Mouse (Mus musculus) limb, embryonic 14.5 days (tissue): ENCODE results near the gene Ccnl1. TPM values are rescaled to one million over a fixed set of nuclear protein-coding genes. Genes with fewer than 3 reads are reported as not detected.

ENCODE experiments used
- ATAC-seq: fragments of 200-750 bp; cut with Nextera tagmentation; 2 replicates; pipeline ENCODE4 v1.8.0; 2017; ENCODE audit warnings: low read depth, moderate number of reproducible peaks, moderate TSS enrichment; ENCODE audit not compliant: low FRiP score
- DNase-seq: peaks from one replicate; pipeline ENCODE4 v3.0.0-alpha.2; 2015; ENCODE audit warnings: low spot score
- H3K27ac ChIP-seq: fragments of 300-500 bp; sonication (generic); replicated peaks from 2 replicates; pipeline ENCODE4 v1.5.1; 2014; ENCODE audit warnings: low read depth, mild to moderate bottlenecking, low read length, moderate library complexity, mixed read lengths
- H3K27me3 ChIP-seq: fragments of 300-500 bp; sonication (generic); 2 replicates; pipeline ENCODE4 v1.6.1; 2014; ENCODE audit warnings: low read length, mixed read lengths; ENCODE audit not compliant: control insufficient read depth, insufficient read depth
- H3K36me3 ChIP-seq: fragments of 300-500 bp; sonication (generic); 2 replicates; pipeline ENCODE4 v1.6.1; 2014; ENCODE audit warnings: mild to moderate bottlenecking, low read length, moderate library complexity, mixed read lengths; ENCODE audit not compliant: control insufficient read depth, insufficient read depth
- H3K4me1 ChIP-seq: fragments of 300-500 bp; sonication (generic); 2 replicates; pipeline ENCODE4 v1.6.1; 2014; ENCODE audit warnings: antibody characterized with exemption, low read length, mixed read lengths; ENCODE audit not compliant: control insufficient read depth, insufficient read depth
- H3K4me2 ChIP-seq: fragments of 300-500 bp; sonication (generic); replicated peaks from 2 replicates; pipeline ENCODE4 v1.6.1; 2014; ENCODE audit warnings: low read depth, mild to moderate bottlenecking, low read length, moderate library complexity; ENCODE audit not compliant: severe bottlenecking
- H3K4me3 ChIP-seq: fragments of 300-500 bp; sonication (generic); replicated peaks from 2 replicates; pipeline ENCODE4 v1.5.1; 2014; ENCODE audit warnings: low read length
- H3K9ac ChIP-seq: fragments of 300-500 bp; sonication (generic); 2 replicates; pipeline ENCODE4 v1.6.1; 2014; ENCODE audit warnings: mild to moderate bottlenecking, low read depth, low read length, moderate library complexity; ENCODE audit not compliant: severe bottlenecking
- H3K9me3 ChIP-seq: fragments of 300-500 bp; sonication (generic); 2 replicates; pipeline ENCODE4 v1.6.1; 2016; ENCODE audit warnings: low read length; ENCODE audit not compliant: control insufficient read depth
- POLR2A ChIP-seq: fragments of 200-500 bp; IDR thresholded peaks from 2 replicates; pipeline ENCODE4 v1.8.0; 2012; ENCODE audit warnings: inconsistent platforms, mild to moderate bottlenecking, moderate library complexity, borderline replicate concordance; ENCODE audit not compliant: insufficient read depth, insufficient read length; ENCODE audit errors: extremely low read depth
- WGBS: fragments of 180-500 bp; shearing (Covaris S2); extraction: QIAGEN DNeasy Blood & Tissue Kit; methylation state at CpG from one replicate; pipeline ENCODE4 v1.1.7; 2014; 5-methylcytosine and 5-hydroxymethylcytosine counted together
- polyA plus RNA-seq, 2 experiments: library from polyadenylated mRNA; depleted of rRNA in 1 of 2; stranded (reverse) in 1 of 2; unstranded in 1 of 2; fragments of >200 nt; fragmentation: Nextera tagmentation in 1 of 2; extraction: Ambion mirVana in 1 of 2; gene quantifications; 2 replicates each; pipeline versions ENCODE4 v1.2.1 to v1.2.3; 2012 to 2014

Gene Ccnl1
- polyA plus RNA-seq, 2 experiments, result 127 to 137 TPM

- TF ChIP-seq POLR2A, result no peak
- Histone ChIP-seq H3K36me3 (no peaks in the 10 kb centered on the region), H3K27me3 (no peaks in the 10 kb centered on the region), H3K4me3 (no peak overlapping the region), H3K27ac (no peak overlapping the region), H3K4me2 (no peak overlapping the region), H3K9ac (no peak overlapping the region), H3K4me1 (peaks cover 7% of the 10 kb centered on the region; the same call in 1 of the 2 replicates), H3K9me3 (no peaks in the 10 kb centered on the region)
- 82% methylated on average over 7 of the region's 7 CpGs for WGBS
- ATAC-seq (no peak), DNase-seq (no peak)
These were observed 26.5 kb downstream of the Ccnl1 start for GRCm38 (mm10) chr3:65931542-65931941.

DNA sequence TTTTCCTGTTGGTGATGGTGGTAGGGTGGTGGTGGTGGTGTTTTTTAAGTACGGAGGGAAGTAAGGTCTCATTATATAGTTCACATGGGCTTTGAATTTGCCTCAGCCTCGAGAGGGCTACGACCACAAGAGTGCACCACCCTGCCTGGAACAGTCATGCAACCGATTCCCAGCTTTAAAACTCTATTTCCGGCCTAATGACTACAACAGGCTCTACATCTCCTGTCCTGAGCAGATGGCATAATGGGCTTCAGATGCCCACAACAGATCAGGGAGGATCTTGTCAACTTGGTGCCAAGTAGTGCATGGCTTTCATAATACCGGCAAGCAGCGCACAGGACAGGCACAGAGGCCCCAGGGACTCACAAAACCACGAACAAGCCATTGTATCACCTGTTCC lies 27.4 kb downstream of the Ccnl1 start:
- Histone ChIP-seq H3K4me1 (peaks cover 7% of the 10 kb centered on the region; the same call in 1 of the 2 replicates), H3K9ac (no peak overlapping the region), H3K4me2 (no peak overlapping the region), H3K9me3 (no peaks in the 10 kb centered on the region), H3K4me3 (no peak overlapping the region), H3K27me3 (no peaks in the 10 kb centered on the region), H3K27ac (no peak overlapping the region), H3K36me3 (no peaks in the 10 kb centered on the region)
- no peak for ATAC-seq
- 38% methylated on average over 8 of the region's 8 CpGs for WGBS
- no peak for TF ChIP-seq POLR2A
- DNase-seq, result no peak

DNA sequence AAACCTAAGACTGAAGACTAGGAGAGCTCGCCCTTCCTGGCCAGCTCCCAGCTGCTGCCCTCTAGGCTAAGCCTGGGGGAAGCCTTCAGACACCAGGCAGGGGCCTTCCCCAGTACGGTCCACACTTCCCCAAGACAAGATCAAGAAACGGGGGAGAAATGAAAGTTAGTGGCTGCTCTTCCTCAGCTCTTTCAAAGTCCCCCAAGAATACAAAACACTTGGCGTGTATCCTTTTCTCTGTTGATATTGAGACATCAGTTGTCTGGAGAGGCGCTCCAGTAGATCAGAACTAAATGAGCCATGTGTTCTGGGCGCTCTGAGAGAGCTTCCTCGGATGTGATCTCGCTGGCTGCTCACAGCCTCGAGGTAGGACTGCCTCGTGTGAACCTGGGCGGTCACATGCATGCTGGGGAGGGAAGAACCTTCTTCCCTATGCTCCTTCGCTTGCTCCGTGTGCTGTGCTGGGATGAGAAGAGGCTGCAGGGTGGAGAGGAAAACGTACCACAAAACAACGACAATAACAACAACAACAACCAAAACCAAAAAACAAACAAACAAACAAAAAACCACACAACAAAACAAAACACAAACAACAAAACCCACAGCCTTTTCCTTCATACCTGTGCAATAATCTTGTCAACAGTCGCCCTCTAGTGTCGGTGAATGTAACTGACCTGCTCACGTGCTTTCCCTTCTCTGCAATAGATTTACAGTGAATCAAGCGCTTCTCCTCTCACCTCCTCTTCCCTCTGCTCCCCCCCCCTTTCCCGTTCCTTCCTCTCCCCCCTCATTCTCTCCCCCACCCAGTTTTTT lies 28.0 kb downstream of the Ccnl1 start:
- H3K9ac ChIP-seq, result no peak overlapping the region
- H3K9me3 ChIP-seq, result no peaks in the 10 kb centered on the region
- ATAC-seq (peak; percentile 34; the same call in 1 of the 2 replicates), DNase-seq (peak; percentile 77)
- H3K36me3 ChIP-seq, result no peaks in the 10 kb centered on the region
- H3K4me2 ChIP-seq, result peak overlapping the region; percentile 45
- no peak for TF ChIP-seq POLR2A
- WGBS, result 23% methylated on average over 20 of the region's 20 CpGs
- no peak overlapping the region for H3K27ac ChIP-seq
- peaks cover 7% of the 10 kb centered on the region; the same call in 1 of the 2 replicates for H3K4me1 ChIP-seq
- H3K4me3 ChIP-seq, result 0 out of 2 replicates have a peak overlapping the region, but pooled peaks have one; percentile 2
- no peaks in the 10 kb centered on the region for H3K27me3 ChIP-seq

- DNase-seq, result peak; percentile 85
- Histone ChIP-seq H3K4me3 (0 out of 2 replicates have a peak overlapping the region, but pooled peaks have one; percentile 2), H3K9me3 (no peaks in the 10 kb centered on the region), H3K27ac (no peak overlapping the region), H3K4me1 (peaks cover 7% of the 10 kb centered on the region; the same call in 1 of the 2 replicates), H3K27me3 (no peaks in the 10 kb centered on the region), H3K9ac (0 out of 2 replicates have a peak overlapping the region, but pooled peaks have one; percentile 32), H3K4me2 (peak overlapping the region; percentile 45), H3K36me3 (no peaks in the 10 kb centered on the region)
- ATAC-seq, result peak; percentile 77
- 0 out of 2 replicates have a peak, but pooled peaks have one; percentile 31 for TF ChIP-seq POLR2A
- WGBS, result 7% methylated on average over 10 of the region's 10 CpGs
These were observed 28.7 kb downstream of the Ccnl1 start for GRCm38 (mm10) chr3:65929304-65929783.

DNA sequence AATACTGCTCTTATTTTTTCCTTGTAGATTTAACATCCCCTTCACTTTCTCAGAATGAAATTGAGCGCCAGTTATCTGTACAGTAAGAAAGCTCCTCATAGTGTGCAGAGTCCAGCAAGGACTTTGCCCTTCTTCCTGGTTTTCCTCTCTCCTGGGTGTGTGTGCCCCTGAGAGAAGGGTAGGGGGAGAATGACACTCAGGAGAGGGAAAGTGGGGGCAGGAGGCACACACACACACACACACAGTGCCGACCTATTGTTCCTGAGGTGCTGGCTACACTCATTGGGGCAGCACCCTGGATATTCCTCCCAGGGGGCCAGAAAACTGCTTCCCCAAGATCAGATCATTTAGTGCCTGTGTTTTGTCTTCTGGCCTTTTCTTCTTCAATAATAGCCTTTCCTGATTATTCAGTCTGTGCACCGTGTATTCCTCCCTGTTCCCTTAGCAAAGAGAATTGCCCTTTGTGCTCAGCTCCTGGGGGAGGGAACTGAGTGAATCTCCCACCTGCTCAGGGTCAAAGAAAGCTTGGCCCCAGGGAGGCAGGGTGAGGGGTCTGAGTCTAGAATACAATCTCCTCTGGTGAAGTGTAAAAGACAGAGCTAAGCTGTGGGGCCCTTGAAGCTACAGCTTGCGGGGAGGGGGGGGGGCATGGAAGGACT lies 29.3 kb downstream of the Ccnl1 start:
- peak overlapping the region; percentile 45; the same call in 1 of the 2 replicates for H3K4me2 ChIP-seq
- H3K4me3 ChIP-seq, result no peak overlapping the region
- no peak for DNase-seq
- WGBS, result 57% methylated on average over 4 of the region's 4 CpGs
- no peak overlapping the region for H3K27ac ChIP-seq
- H3K36me3 ChIP-seq, result no peaks in the 10 kb centered on the region
- peaks cover 7% of the 10 kb centered on the region; the same call in 1 of the 2 replicates for H3K4me1 ChIP-seq
- no peaks in the 10 kb centered on the region for H3K9me3 ChIP-seq
- no peak for TF ChIP-seq POLR2A
- no peak for ATAC-seq
- H3K27me3 ChIP-seq, result no peaks in the 10 kb centered on the region
- no peak overlapping the region for H3K9ac ChIP-seq
